Mouse (Mus musculus) left cerebral cortex, postnatal 10 days (tissue): ENCODE results near the gene Rps6ka5. TPM values are rescaled to one million over a fixed set of nuclear protein-coding genes. Genes with fewer than 3 reads are reported as not detected.

ENCODE experiments used
- DNase-seq, 2 experiments: peaks; one replicate each; pipeline ENCODE4 v3.0.0; 2021 to 2022; ENCODE audit warnings: low spot score in 2 of 2, mixed read lengths in 1 of 2; ENCODE audit errors: extremely low spot score in 1 of 2
- intact Hi-C: fragments of 180-260 bp; cut with DNase I; formaldehyde crosslinking; loops from one replicate; pipeline ENCODE4 v1.15.1; 2025
- total RNA-seq, 2 experiments: library from RNA; stranded (reverse); gene quantifications; 2 replicates each; pipeline ENCODE4 v1.2.3; 2021

The Rps6ka5 gene
- total RNA-seq, 2 experiments from 2014 or later, result 16.8 to 20.9 TPM

DNA sequence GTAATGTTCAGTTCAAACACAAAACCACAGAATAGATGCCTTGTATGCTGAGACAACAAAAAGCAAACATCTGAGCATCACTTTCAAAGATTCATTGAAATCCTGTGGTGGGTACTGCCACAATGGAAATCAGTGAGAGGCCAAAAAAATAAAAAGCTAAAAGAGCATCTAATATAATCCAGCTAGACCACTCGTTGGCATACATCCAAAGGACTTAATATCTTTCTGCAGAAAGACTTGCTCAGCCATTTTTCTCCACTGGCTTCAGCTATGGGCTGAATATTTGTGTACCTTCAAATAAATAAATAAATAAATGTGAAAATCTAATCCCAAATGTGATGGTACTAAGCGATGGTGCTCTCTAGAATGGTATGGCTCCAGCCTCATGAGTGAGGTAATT, 39.8 kb downstream of the Rps6ka5 start:
- intact Hi-C loops, result no loop called here
- no peak for DNase-seq

DNA sequence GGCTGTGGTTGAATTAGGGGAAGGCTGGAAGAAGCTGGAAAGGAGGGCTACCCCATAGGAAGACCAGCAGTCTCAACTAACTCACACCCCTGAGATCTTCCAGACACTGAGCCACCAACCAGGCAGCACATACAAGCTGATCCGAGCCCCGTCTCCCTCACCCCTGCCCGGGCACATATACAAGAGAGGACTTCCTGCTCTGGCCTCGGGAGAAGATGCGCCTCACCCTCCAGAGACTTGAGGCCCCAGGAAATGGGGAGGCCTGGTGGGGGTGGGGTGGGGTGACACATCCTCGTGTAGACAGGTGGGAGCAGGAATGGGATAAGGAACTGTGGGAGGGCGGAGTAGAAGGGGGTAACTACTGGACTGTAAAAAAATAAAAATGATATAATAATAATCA, 45.0 kb downstream of the Rps6ka5 start:
- intact Hi-C loops, result no loop called here
- no peak for DNase-seq

GRCm38 (mm10) chr12:100681241-100681640, 45.5 kb downstream of the Rps6ka5 start:
- DNase-seq, result no peak
- intact Hi-C loops, result no loop called here

GRCm38 (mm10) chr12:100680676-100681075, 46.1 kb downstream of the Rps6ka5 start:
- no peak for DNase-seq
- intact Hi-C loops, result no loop called here

GRCm38 (mm10) chr12:100670647-100671199, 56.1 kb downstream of the Rps6ka5 start:
- DNase-seq, result no peak
- intact Hi-C loops, result no loop called here

GRCm38 (mm10) chr12:100665294-100665693, 61.5 kb downstream of the Rps6ka5 start:
- no peak for DNase-seq
- intact Hi-C loops, result no loop called here

DNA sequence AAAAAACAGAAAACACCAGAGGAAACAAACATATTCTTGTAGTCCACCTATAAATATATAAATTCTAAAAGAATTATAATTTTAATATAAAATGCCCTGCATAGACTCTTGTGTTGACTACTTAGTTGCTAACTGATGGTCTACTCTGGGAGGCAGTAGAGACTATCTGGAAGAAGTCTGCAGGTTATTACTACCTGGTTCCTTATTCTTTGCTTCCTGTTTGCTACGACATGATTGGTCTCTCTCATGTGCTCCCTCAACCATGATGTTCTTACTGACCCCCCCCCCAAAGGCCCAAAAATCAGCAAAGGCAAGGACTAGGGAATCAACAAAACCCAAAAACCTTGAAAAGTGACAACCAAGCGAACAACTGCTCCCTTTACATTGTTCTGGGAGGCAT, 66.7 kb downstream of the Rps6ka5 start:
- DNase-seq, result no peak
- intact Hi-C loops, result no loop called here

- intact Hi-C loops, result no loop called here
- DNase-seq, result no peak
Measured at GRCm38 (mm10) chr12:100655972-100656371, 70.8 kb downstream of the Rps6ka5 start.

DNA sequence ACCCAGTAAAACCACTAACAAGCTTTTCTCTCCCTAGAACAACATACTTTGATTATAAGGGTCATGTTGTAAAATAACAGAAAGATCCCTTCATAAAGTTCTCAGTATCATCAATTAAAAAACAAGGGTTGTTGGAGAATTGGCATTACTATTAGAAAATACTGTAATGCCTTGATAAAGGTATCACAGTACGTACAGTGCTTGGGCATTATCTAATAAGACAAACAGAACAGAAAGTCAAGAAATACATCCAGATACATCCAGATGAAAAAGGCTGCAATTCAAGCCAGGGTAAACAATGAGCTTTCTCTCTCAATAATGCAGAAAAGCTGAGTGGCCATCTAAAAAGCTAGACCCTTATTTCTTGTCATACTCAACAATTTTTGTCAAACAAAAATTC, 84.8 kb downstream of the Rps6ka5 start:
- no peak for DNase-seq
- intact Hi-C loops, result no loop called here

- intact Hi-C loops, result no loop called here
- DNase-seq, result no peak
Measured at GRCm38 (mm10) chr12:100640726-100641125, 86.1 kb downstream of the Rps6ka5 start.

DNA sequence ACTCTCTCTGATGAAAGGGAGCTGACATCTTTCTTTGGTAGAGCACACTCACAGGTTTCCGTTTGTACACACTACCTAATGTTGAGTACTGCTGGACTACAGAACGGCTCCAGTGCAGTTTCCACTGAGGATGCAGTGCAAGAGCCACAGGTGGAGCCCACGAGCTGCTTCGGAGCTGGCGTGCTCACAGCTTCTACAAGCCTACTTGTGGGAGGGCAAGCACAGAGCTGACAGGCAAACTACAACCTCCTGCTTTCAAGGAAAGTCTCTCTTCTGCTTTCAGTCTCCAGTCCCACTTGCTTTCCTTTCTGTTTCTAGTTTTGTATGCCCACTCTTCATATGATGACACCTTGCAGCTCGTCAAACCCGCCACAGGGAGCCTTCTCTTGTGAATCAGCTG, 87.1 kb downstream of the Rps6ka5 start:
- DNase-seq, result peak; percentile 20 to 63
- intact Hi-C loops, result no loop called here

- DNase-seq, result no peak
- intact Hi-C loops, result no loop called here
Measured at GRCm38 (mm10) chr12:100637886-100638285, 88.9 kb downstream of the Rps6ka5 start.

- intact Hi-C loops, result no loop called here
- no peak for DNase-seq
Measured at GRCm38 (mm10) chr12:100636733-100637132, 90.0 kb downstream of the Rps6ka5 start.

DNA sequence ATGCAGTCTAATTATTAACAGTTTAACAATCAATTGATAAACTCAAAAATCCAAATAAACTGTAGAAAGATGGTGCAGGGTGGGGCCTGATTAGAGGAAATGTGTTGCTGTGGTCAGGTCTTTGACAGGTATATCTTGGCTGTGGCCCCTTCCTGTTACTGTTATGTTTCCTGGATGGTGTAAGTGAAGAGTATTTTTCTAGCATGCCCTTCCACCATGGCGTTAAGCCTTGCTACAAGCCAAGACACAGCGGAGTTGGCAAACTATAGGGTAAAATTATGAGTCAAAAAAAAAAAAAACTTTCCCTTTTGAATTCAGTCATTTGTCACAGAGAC, 90.5 kb downstream of the Rps6ka5 start:
- DNase-seq, result no peak
- intact Hi-C loops, result no loop called here

DNA sequence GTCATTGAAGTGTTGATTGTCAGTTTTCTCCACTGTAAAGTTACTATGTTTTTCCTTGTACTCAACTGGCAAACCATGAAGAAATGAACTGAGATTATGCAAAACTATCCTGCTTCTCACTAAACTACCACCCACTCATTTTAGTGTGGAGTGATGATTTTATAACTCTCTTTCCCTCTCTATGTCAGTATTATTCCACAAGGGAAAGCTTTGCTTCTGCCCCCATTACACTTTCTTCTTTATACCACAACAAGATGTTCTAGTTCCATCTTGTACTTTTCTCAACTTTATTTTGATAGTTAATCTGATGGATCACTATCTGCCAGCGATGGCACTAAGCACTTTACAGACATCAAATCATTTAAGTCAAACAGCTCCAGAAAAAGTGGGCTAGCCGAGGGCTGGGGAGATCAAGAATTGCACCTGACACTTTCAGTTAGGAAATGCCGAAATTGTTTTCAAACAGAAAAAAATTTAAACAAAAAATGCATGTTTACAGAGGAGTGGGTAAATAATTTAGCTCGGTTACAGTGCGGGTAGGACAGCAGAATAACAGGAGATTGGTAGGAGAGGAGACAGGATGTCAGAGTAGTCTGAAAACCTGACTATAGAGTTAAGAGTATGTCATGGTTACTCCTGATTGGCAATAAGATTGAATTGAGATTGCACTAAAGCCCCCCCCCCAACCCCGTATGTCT, 91.0 kb downstream of the Rps6ka5 start:
- intact Hi-C loops, result no loop called here

GRCm38 (mm10) chr12:100633231-100633630, 93.6 kb downstream of the Rps6ka5 start:
- no peak for DNase-seq
- intact Hi-C loops, result no loop called here

More for the DNA sequence above, 91.0 kb downstream of the Rps6ka5 start:
- no peak for DNase-seq

GRCm38 (mm10) chr12:100631286-100631685, 95.5 kb downstream of the Rps6ka5 start:
- intact Hi-C loops, result no loop called here
- DNase-seq, result no peak

GRCm38 (mm10) chr12:100629126-100629920, 97.5 kb downstream of the Rps6ka5 start:
- no peak for DNase-seq
- intact Hi-C loops, result no loop called here

GRCm38 (mm10) chr12:100626991-100627677, 99.6 kb downstream of the Rps6ka5 start:
- no peak for DNase-seq
- intact Hi-C loops, result no loop called here
